Mouse (Mus musculus) hindbrain, embryonic 11.5 days (tissue): ENCODE results near the gene Sec16a. TPM values are rescaled to one million over a fixed set of nuclear protein-coding genes. Genes with fewer than 3 reads are reported as not detected.

Experiments
- ATAC-seq: fragments of 200-750 bp; cut with Nextera tagmentation; 2 replicates; pipeline ENCODE4 v1.8.0; 2017; ENCODE audit warnings: mild to moderate bottlenecking, moderate TSS enrichment, moderate library complexity; ENCODE audit not compliant: low FRiP score
- DNase-seq: peaks from one replicate; pipeline ENCODE4 v3.0.0-alpha.2; 2015; ENCODE audit warnings: low spot score
- H3K27ac ChIP-seq: fragments of 300-500 bp; sonication (generic); 2 replicates; pipeline ENCODE4 v1.5.1; 2014; ENCODE audit warnings: mild to moderate bottlenecking, low read depth, low read length
- H3K27me3 ChIP-seq: fragments of 300-500 bp; sonication (generic); 2 replicates; pipeline ENCODE4 v1.6.1; 2014; ENCODE audit warnings: mild to moderate bottlenecking, low read length, moderate library complexity, mixed read lengths; ENCODE audit not compliant: control insufficient read depth, insufficient read depth
- H3K36me3 ChIP-seq: fragments of 300-500 bp; sonication (generic); 2 replicates; pipeline ENCODE4 v1.6.1; 2014; ENCODE audit warnings: mild to moderate bottlenecking, low read length, moderate library complexity, mixed read lengths; ENCODE audit not compliant: control insufficient read depth, insufficient read depth
- H3K4me1 ChIP-seq: fragments of 300-500 bp; sonication (generic); replicated peaks from 2 replicates; pipeline ENCODE4 v1.6.1; 2014; ENCODE audit warnings: low read length, mixed read lengths; ENCODE audit not compliant: control insufficient read depth, insufficient read depth
- H3K4me2 ChIP-seq: fragments of 300-500 bp; sonication (generic); replicated peaks from 2 replicates; pipeline ENCODE4 v1.6.1; 2014; ENCODE audit warnings: mild to moderate bottlenecking, low read depth, low read length
- H3K4me3 ChIP-seq: fragments of 300-500 bp; sonication (generic); 2 replicates; pipeline ENCODE4 v1.5.1; 2014; ENCODE audit warnings: low read depth, low read length
- H3K9ac ChIP-seq: fragments of 300-500 bp; sonication (generic); 2 replicates; pipeline ENCODE4 v1.6.1; 2014; ENCODE audit warnings: low read depth, low read length
- H3K9me3 ChIP-seq: fragments of 300-500 bp; sonication (generic); 2 replicates; pipeline ENCODE4 v1.6.1; 2016; ENCODE audit warnings: low read length; ENCODE audit not compliant: control insufficient read depth
- WGBS: fragments of 180-500 bp; shearing (Covaris S2); extraction: QIAGEN DNeasy Blood & Tissue Kit; methylation state at CpG from one replicate; pipeline ENCODE4 v1.1.7; 2014; 5-methylcytosine and 5-hydroxymethylcytosine counted together
- polyA plus RNA-seq: library from polyadenylated mRNA; unstranded; fragments of >200 nt; fragmentation: Nextera tagmentation; extraction: Ambion mirVana; gene quantifications from 2 replicates; pipeline ENCODE4 v1.2.1, GENCODE M21; 2014

The Sec16a gene
- 29.6 and 31.2 TPM in 2 replicates for polyA plus RNA-seq

DNA sequence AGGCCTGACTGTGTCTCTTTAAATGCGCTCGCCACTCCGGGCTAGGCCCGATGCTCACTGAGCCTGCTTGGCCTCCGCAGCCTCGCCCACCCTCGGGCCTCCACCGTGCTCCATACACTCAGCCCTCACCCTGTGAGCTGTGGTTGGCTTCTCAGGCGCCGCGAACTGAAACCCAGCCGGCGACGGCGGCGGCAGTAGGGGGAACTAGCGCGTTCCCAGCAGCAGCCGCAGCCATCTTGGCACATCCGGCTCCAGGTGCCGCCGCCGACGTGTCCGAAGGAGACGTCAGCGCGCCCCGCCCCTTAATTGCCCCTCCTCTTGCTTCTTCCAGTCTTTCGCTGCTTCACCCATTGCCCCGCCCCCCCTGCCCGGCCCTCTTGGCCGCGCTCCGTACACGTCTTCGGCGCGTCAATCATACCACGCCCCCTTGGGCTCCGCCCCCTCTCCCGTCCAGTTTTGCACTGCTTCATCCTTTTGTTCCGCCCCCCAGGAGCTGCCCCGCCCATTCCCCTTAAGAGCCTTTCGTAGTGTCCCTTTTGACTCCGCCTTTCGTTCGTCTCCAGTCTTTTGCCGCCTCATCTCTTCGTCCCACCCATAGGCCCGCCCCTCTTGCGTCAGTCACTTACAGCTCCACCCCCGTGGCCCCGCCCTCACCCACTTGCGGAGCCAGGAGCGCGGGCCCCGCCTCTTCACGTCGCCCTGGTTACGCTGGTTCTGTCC, at the start of gene Sec16a:
Sec16a (minus strand) TSS at position 271 of the 720 bp plus-strand sequence.
- Histone ChIP-seq H3K9me3 (no peaks in the 10 kb centered on the region), H3K4me2 (peak within 1 kb of the TSS; percentile 93), H3K4me3 (peak within 1 kb of the TSS; percentile 90), H3K4me1 (peaks cover 6% of the 10 kb centered on the region), H3K9ac (peak within 1 kb of the TSS; percentile 88), H3K27ac (peak within 1 kb of the TSS; percentile 79), H3K36me3 (peaks cover 7% of the 10 kb centered on the region; the same call in 1 of the 2 replicates), H3K27me3 (no peaks in the 10 kb centered on the region)
- ATAC-seq = peak; percentile 96
- WGBS = under 1% methylated on average over 60 of the region's 61 CpGs
- peak; percentile 100 for DNase-seq

GRCm38 (mm10) chr2:26494396-26494795, 49.4 kb upstream of the Sec16a start:
- DNase-seq (no peak), ATAC-seq (no peak)
- H3K27ac ChIP-seq = peak overlapping the region; percentile 51; the same call in 1 of the 2 replicates
- 54% methylated on average over 7 of the region's 7 CpGs for WGBS
- H3K27me3 ChIP-seq = no peaks in the 10 kb centered on the region
- H3K36me3 ChIP-seq = no peaks in the 10 kb centered on the region
- no peak overlapping the region for H3K4me3 ChIP-seq
- peaks cover 77% of the 10 kb centered on the region for H3K4me1 ChIP-seq
- no peaks in the 10 kb centered on the region for H3K9me3 ChIP-seq
- H3K9ac ChIP-seq = no peak overlapping the region
- H3K4me2 ChIP-seq = no peak overlapping the region; the same call in 1 of the 2 replicates

DNA sequence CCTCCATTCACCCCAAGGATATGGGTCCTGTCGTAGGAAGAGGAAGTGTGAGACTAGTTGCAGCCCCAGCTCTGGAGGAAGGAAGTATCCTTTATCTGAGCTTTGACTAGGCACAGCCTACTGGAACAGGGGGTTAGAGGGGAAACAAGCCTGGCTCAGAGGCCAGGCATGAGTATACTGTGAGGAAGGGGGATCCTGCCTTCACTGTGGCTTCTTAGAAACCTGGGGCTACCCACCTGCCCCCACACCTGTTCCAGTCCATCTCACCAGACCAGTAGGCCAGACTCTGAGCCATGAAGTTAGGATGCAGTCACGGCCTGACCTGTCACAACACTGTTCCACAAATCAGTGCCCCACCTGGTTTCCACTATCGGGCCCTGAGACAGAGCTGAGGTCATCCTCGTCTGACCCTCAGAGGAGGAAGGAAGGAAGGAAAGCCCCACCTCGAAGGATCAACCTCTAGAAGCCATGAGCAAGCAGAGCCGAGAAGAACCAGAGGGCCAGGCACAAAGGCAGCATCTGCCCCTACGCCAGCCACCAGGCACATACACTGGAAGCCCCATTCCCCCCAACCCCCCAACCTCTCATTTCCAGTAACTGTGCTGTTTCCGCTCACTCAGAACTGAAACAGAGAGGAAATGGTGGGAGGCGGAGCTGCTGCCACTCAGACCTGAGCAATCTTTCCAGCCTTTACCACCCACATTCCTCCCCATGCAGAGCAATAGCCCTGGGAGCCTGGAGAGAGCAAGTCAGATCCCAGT, 48.2 kb upstream of the Sec16a start:
- H3K9me3 ChIP-seq = no peaks in the 10 kb centered on the region
- DNase-seq = no peak
- peak overlapping the region; percentile 51 for H3K27ac ChIP-seq
- peak overlapping the region; percentile 11 for H3K4me2 ChIP-seq
- H3K4me1 ChIP-seq = peaks cover 79% of the 10 kb centered on the region
- no peaks in the 10 kb centered on the region for H3K27me3 ChIP-seq
- 25% methylated on average over 9 of the region's 9 CpGs for WGBS
- H3K4me3 ChIP-seq = no peak overlapping the region
- no peak for ATAC-seq
- H3K9ac ChIP-seq = peak overlapping the region; percentile 37; the same call in 1 of the 2 replicates
- no peaks in the 10 kb centered on the region for H3K36me3 ChIP-seq

GRCm38 (mm10) chr2:26490760-26491301, 45.8 kb upstream of the Sec16a start:
- H3K36me3 ChIP-seq = no peaks in the 10 kb centered on the region
- WGBS = 32% methylated on average over 4 of the region's 4 CpGs
- peaks cover 80% of the 10 kb centered on the region for H3K4me1 ChIP-seq
- H3K9me3 ChIP-seq = no peaks in the 10 kb centered on the region
- no peak overlapping the region for H3K4me3 ChIP-seq
- peak overlapping the region; percentile 99 for H3K27ac ChIP-seq
- H3K4me2 ChIP-seq = peak overlapping the region; percentile 3; the same call in 1 of the 2 replicates
- DNase-seq = no peak
- no peaks in the 10 kb centered on the region for H3K27me3 ChIP-seq
- no peak for ATAC-seq
- peak overlapping the region; percentile 49 for H3K9ac ChIP-seq

GRCm38 (mm10) chr2:26488535-26489135, 43.6 kb upstream of the Sec16a start:
- Histone ChIP-seq H3K9me3 (no peaks in the 10 kb centered on the region), H3K27me3 (no peaks in the 10 kb centered on the region), H3K4me1 (peaks cover 81% of the 10 kb centered on the region), H3K4me3 (no peak overlapping the region), H3K36me3 (peaks cover 10% of the 10 kb centered on the region), H3K27ac (peak overlapping the region; percentile 99), H3K4me2 (peak overlapping the region; percentile 44), H3K9ac (peak overlapping the region; percentile 60)
- peak; percentile 23 for ATAC-seq
- 43% methylated on average over 9 of the region's 9 CpGs for WGBS
- peak; percentile 71 for DNase-seq

GRCm38 (mm10) chr2:26487322-26488021, 42.5 kb upstream of the Sec16a start:
- Histone ChIP-seq H3K9me3 (no peaks in the 10 kb centered on the region), H3K4me2 (peak overlapping the region; percentile 44), H3K36me3 (peaks cover 16% of the 10 kb centered on the region), H3K4me3 (peak overlapping the region; percentile 25), H3K27ac (peak overlapping the region; percentile 99), H3K9ac (peak overlapping the region; percentile 60), H3K27me3 (no peaks in the 10 kb centered on the region), H3K4me1 (peaks cover 78% of the 10 kb centered on the region)
- ATAC-seq = peak; percentile 60
- 8% methylated on average over 18 of the region's 18 CpGs for WGBS
- DNase-seq = peak; percentile 76

- H3K4me1 ChIP-seq = peaks cover 75% of the 10 kb centered on the region
- peak; percentile 28 for ATAC-seq
- H3K9me3 ChIP-seq = no peaks in the 10 kb centered on the region
- H3K27me3 ChIP-seq = no peaks in the 10 kb centered on the region
- peaks cover 16% of the 10 kb centered on the region for H3K36me3 ChIP-seq
- DNase-seq = peak; percentile 75
- 2% methylated on average over 3 of the region's 3 CpGs for WGBS
- peak overlapping the region; percentile 44 for H3K4me2 ChIP-seq
- peak overlapping the region; percentile 60 for H3K9ac ChIP-seq
- H3K27ac ChIP-seq = peak overlapping the region; percentile 99
- peak overlapping the region; percentile 25 for H3K4me3 ChIP-seq
Measured at GRCm38 (mm10) chr2:26486835-26487321, 41.9 kb upstream of the Sec16a start.
